Mouse (Mus musculus): ENCODE data around the gene Sema3a.

GRCm38 (mm10) chr5:13312667-13313066 is 187.5 kb downstream of the Sema3a start:
- TF ChIP-seq CTCF (IDR thresholded peaks at IDR 0.05; ENCODE audit: borderline replicate concordance, insufficient read depth, low read depth, low read length) (no peak), POLR2A (IDR thresholded peaks at IDR 0.05; ENCODE audit: borderline replicate concordance, insufficient read depth, low read length) (no peak)

All from cerebellum, adult 2 months (tissue).